13 mouse cellular contexts compared by ENCODE assay signal in the genomic region with DNA sequence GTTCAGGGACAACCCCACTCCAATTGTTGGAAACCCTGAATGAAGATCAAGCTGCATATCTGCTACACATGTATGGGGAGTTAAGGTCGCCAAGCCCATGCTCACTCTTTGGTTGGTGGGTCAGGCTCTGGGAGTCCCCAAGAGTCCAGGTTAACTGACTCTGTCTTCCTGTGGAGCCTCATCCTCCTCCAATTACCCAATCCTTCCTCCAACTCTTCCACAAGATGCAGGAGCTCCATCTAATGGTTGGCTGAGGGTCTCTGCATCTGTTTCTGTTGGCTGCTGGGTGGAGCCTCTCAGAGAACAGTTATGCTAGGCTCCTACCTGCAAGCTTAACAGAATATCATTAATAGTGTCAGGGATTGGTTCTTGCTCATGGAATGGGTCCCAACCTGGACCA. TPM values are rescaled to one million over a fixed set of nuclear protein-coding genes. Genes with fewer than 3 reads are reported as not detected.
DNase-seq lines count a peak whose midpoint lies in the region.
"Had no signal": no experiment of that assay in that cellular context is flagged by ENCODE, and none has a peak within 500 bp of the region (broad histone marks: within the 10 kb centered on the region; RNA-seq: fewer than 3 reads in every experiment).

No protein-coding gene starts in this region.

- DNase-seq in cerebellum, adult 9-11 months, result peak; percentile 42
- DNase-seq in cerebellum, postnatal 36 days, result no peak
- peak; percentile 10 for DNase-seq in layer of hippocampus, adult 11-12 months (ENCODE audit: low spot score)
- no peak for DNase-seq in layer of hippocampus, adult 18-20 months (ENCODE audit: low spot score in 2 of 2)
- DNase-seq in A20 (ENCODE audit: low read depth, low spot score) (peak; percentile 24), R1 (ENCODE audit: low read depth, low spot score) (peak; percentile 44)
- no peak for DNase-seq in frontal cortex, adult 2 months (ENCODE audit: extremely low spot score in 1 of 2, low spot score in 1 of 2)
- DNase-seq: adrenal gland, postnatal 36 days; layer of hippocampus, postnatal 36 days; liver, embryonic 13.5 days; thymus, postnatal 25 days had no signal

RNA-seq across cellular contexts. Expression of a gene that starts 2.7 kb away (rescaled TPM):
- 10 to 100 TPM in 1 of 2 experiments, 1 to 10 TPM in 1; 9.2 to 10.7 TPM for total RNA-seq in layer of hippocampus, adult 18-20 months (2021)
- 7.4 and 7.5 TPM in 2 replicates for polyA plus RNA-seq in frontal cortex, adult 2 months (2012; rRNA removed)

RNA-seq across cellular contexts. Expression of a gene that starts 3.2 kb away (rescaled TPM):
- under 1 TPM; 0.20 to 0.42 TPM for total RNA-seq in layer of hippocampus, adult 18-20 months (2021)
- 0.21 and 0.32 TPM in 2 replicates for polyA plus RNA-seq in frontal cortex, adult 2 months (2012; rRNA removed)
- total RNA-seq: adrenal gland, postnatal 36 days; megakaryocyte, adult 5-6 weeks had no signal
- polyA plus RNA-seq: liver, embryonic 13.5 days had no signal

RNA-seq across cellular contexts. Expression of a gene that starts 53.9 kb away (rescaled TPM):
- total RNA-seq in layer of hippocampus, adult 18-20 months (2021), result under 1 TPM; 0.50 to 0.56 TPM
- polyA plus RNA-seq in frontal cortex, adult 2 months (2012; rRNA removed), result 0.86 TPM in 2 replicates
- total RNA-seq: megakaryocyte, adult 5-6 weeks had no signal
- polyA plus RNA-seq: lung, postnatal 0 days had no signal

Comparison
In these comparisons a context has a peak if more than half of its experiments do, and no peak if none do; other contexts are left out.
1. DNase-seq: peak in cerebellum, adult 9-11 months (single experiment), layer of hippocampus, adult 11-12 months (single experiment), A20 (single experiment) and R1 (single experiment); none in cerebellum, postnatal 36 days (0 of 2), layer of hippocampus, adult 18-20 months (0 of 2) and frontal cortex, adult 2 months (0 of 2).